Mouse (Mus musculus): ENCODE measurements around the gene 1700019N19Rik. TPM values are rescaled to one million over a fixed set of nuclear protein-coding genes. Genes with fewer than 3 reads are reported as not detected.

1700019N19Rik gene
- polyA plus RNA-seq, 1 experiment from 2014 or later = not detected

- Histone ChIP-seq H3K9me3 (replicated peaks; ENCODE audit: low read length) (no peaks in the 10 kb centered on the region), H3K27ac (no peak overlapping the region), H3K4me3 (replicated peaks; ENCODE audit: low read depth, low read length) (no peak overlapping the region), H3K9ac (ENCODE audit: low read depth, low read length) (no peak overlapping the region), H3K4me2 (ENCODE audit: low read length) (no peak overlapping the region), H3K36me3 (ENCODE audit: insufficient read depth, low read length) (no peaks in the 10 kb centered on the region), H3K4me1 (replicated peaks; ENCODE audit: insufficient read depth, low read length) (no peaks in the 10 kb centered on the region), H3K27me3 (ENCODE audit: insufficient read depth, low read length) (no peaks in the 10 kb centered on the region)
- 83% methylated on average over 4 of the region's 4 CpGs for WGBS
- no peak for TF ChIP-seq CTCF (IDR thresholded peaks at IDR 0.05; ENCODE audit: low read depth)
- no peak for ATAC-seq (replicated peaks; ENCODE audit: low FRiP score, low read depth)
- no peak for DNase-seq (ENCODE audit: low spot score)
These were observed 51.5 kb downstream of the 1700019N19Rik start for GRCm38 (mm10) chr19:58742711-58743110.

GRCm38 (mm10) chr19:58741036-58741435 lies 53.2 kb downstream of the 1700019N19Rik start:
- no peak for ATAC-seq (replicated peaks; ENCODE audit: low FRiP score, low read depth)
- no peaks in the 10 kb centered on the region for H3K9me3 ChIP-seq (replicated peaks; ENCODE audit: low read length)
- H3K27me3 ChIP-seq (ENCODE audit: insufficient read depth, low read length) = no peaks in the 10 kb centered on the region
- TF ChIP-seq CTCF (IDR thresholded peaks at IDR 0.05; ENCODE audit: low read depth) = no peak
- no peak for DNase-seq (ENCODE audit: low spot score)
- no peaks in the 10 kb centered on the region for H3K4me1 ChIP-seq (replicated peaks; ENCODE audit: insufficient read depth, low read length)
- H3K4me3 ChIP-seq (replicated peaks; ENCODE audit: low read depth, low read length) = no peak overlapping the region
- 76% methylated on average over 6 of the region's 6 CpGs for WGBS
- no peak overlapping the region for H3K27ac ChIP-seq
- H3K9ac ChIP-seq (ENCODE audit: low read depth, low read length) = no peak overlapping the region
- no peak overlapping the region for H3K4me2 ChIP-seq (ENCODE audit: low read length)
- no peaks in the 10 kb centered on the region for H3K36me3 ChIP-seq (ENCODE audit: insufficient read depth, low read length)

GRCm38 (mm10) chr19:58738111-58738510 lies 56.1 kb downstream of the 1700019N19Rik start:
- H3K4me3 ChIP-seq (replicated peaks; ENCODE audit: low read depth, low read length) = no peak overlapping the region
- H3K4me1 ChIP-seq (replicated peaks; ENCODE audit: insufficient read depth, low read length) = no peaks in the 10 kb centered on the region
- WGBS = 56% methylated on average over 4 of the region's 4 CpGs
- no peaks in the 10 kb centered on the region for H3K27me3 ChIP-seq (ENCODE audit: insufficient read depth, low read length)
- DNase-seq (ENCODE audit: low spot score) (no peak), ATAC-seq (replicated peaks; ENCODE audit: low FRiP score, low read depth) (no peak)
- H3K4me2 ChIP-seq (ENCODE audit: low read length) = no peak overlapping the region
- no peak overlapping the region for H3K27ac ChIP-seq
- H3K9ac ChIP-seq (ENCODE audit: low read depth, low read length) = no peak overlapping the region
- TF ChIP-seq CTCF (IDR thresholded peaks at IDR 0.05; ENCODE audit: low read depth) = no peak
- no peaks in the 10 kb centered on the region for H3K9me3 ChIP-seq (replicated peaks; ENCODE audit: low read length)
- no peaks in the 10 kb centered on the region for H3K36me3 ChIP-seq (ENCODE audit: insufficient read depth, low read length)

Other genes starting within 250 kb of the 1700019N19Rik start
- not detected in 2 replicates for gene Pnlip, start 142.0 kb downstream of the 1700019N19Rik start, polyA plus RNA-seq (2015; fragmentation: Nextera tagmentation; extraction: Ambion mirVana)
- not detected in 2 replicates for gene Pnliprp1, start 65.6 kb downstream of the 1700019N19Rik start, polyA plus RNA-seq (2015; fragmentation: Nextera tagmentation; extraction: Ambion mirVana)
- 0.09 and 0.36 TPM in 2 replicates for gene Pnliprp2, start 34.7 kb downstream of the 1700019N19Rik start, polyA plus RNA-seq (2015; fragmentation: Nextera tagmentation; extraction: Ambion mirVana)
- gene Eno4, start 149.0 kb upstream of the 1700019N19Rik start, polyA plus RNA-seq (2015; fragmentation: Nextera tagmentation; extraction: Ambion mirVana) = 0.37 and 0.51 TPM in 2 replicates
- 13.4 and 14.5 TPM in 2 replicates for gene Hspa12a, start 149.2 kb upstream of the 1700019N19Rik start, polyA plus RNA-seq (2015; fragmentation: Nextera tagmentation; extraction: Ambion mirVana)